Mouse (Mus musculus) liver, embryonic 14.5 days (tissue): ENCODE results near the gene Gm21958.

Source experiments
- CTCF ChIP-seq: IDR thresholded peaks from 2 replicates; pipeline ENCODE4 v1.5.1; 2016; ENCODE audit warnings: antibody characterized with exemption, low read depth, control low read depth
- EP300 ChIP-seq: IDR thresholded peaks from 2 replicates; pipeline ENCODE4 v1.6.1; 2016; ENCODE audit warnings: antibody characterized with exemption, low read depth

- TF ChIP-seq CTCF: no peak
- no peak for TF ChIP-seq EP300
Observed at GRCm38 (mm10) chr3:54760321-54761115, 46.4 kb upstream of the Gm21958 start.
